Mouse (Mus musculus): ENCODE results near the gene Spsb3. TPM values are rescaled to one million over a fixed set of nuclear protein-coding genes. Genes with fewer than 3 reads are reported as not detected.

Spsb3 gene
- polyA plus RNA-seq, 1 experiment from 2014 or later = 35.0 TPM

DNA sequence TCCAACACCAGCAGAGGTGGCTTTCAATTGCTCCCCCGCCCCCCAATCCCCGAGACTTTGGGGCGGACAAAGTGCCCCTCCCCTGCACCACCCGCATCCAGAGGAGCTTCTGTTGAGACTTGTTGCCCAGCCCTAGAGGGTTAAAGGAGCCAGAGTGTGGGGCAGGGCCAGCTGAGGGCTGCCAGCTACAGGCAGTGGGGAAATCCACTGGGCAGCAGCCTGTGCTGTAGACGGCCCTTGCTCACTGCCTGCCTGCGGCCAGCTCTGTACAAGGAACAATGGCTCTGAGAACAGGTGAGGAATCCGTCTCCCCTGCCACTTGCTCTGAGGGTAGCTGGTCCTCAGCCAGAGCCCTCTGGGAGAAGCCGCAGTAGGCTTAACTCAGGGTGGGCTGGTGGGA is 7.9 kb upstream of the Spsb3 start:
- no peaks in the 10 kb centered on the region for H3K9me3 ChIP-seq (ENCODE audit: control insufficient read depth, low read length)
- H3K4me3 ChIP-seq (ENCODE audit: low read depth, low read length) = no peak overlapping the region
- H3K36me3 ChIP-seq (ENCODE audit: control insufficient read depth, insufficient read depth, low read length) = peaks cover 7% of the 10 kb centered on the region; the same call in 1 of the 2 replicates
- H3K4me2 ChIP-seq = 0 out of 2 replicates have a peak overlapping the region, but pooled peaks have one; percentile 0
- 0 out of 2 replicates have a peak, but pooled peaks cover 3% of the 10 kb centered on the region for H3K4me1 ChIP-seq (replicated peaks; ENCODE audit: control insufficient read depth, insufficient read depth, low read length)
- H3K27ac ChIP-seq (ENCODE audit: low read depth, low read length) = no peak overlapping the region
- H3K27me3 ChIP-seq (replicated peaks; ENCODE audit: control insufficient read depth, insufficient read depth, low read length) = no peaks in the 10 kb centered on the region
- no peak overlapping the region for H3K9ac ChIP-seq (ENCODE audit: low read depth, low read length)
- WGBS = 80% methylated on average over 8 of the region's 8 CpGs
- no peak for DNase-seq (ENCODE audit: low spot score)
- no peak for ATAC-seq (replicated peaks; ENCODE audit: low FRiP score)

DNA sequence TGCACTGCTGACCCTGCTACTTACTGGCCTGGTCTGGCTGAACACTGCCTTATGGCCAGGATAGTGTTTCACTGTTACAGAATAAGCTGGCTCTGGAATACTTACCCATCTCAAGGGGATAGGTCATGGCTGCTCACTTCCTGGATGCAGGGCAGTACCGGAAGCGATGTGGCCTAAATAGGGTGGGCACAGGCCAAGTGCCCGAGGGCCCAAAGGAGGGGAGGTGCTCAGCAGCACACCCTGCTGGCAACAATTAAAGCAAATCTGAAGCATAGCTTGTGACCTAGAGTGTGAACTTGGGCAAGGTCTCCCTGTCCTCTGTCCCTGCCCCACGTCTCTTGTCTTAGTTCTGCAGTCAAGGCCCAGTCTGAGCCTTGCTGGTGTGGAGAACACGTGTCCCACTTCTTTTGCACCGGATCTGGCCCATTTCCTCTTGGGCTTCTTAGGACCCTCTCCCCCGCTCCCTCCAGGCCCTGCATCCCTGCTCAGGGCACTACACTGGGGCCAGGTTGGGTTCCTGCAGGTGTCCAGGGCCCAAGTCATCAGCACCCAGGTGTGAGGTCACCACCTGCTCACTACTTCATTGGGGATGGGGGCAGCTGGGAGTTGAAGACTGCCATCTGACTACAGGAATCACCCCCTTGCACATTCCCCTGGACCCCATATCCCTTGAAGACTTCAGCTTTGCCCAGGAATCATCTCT is 4.6 kb upstream of the Spsb3 start:
- ATAC-seq (replicated peaks; ENCODE audit: low FRiP score) (no peak), DNase-seq (ENCODE audit: low spot score) (no peak)
- Histone ChIP-seq H3K4me3 (ENCODE audit: low read depth, low read length) (no peak overlapping the region), H3K4me1 (replicated peaks; ENCODE audit: control insufficient read depth, insufficient read depth, low read length) (peaks cover 11% of the 10 kb centered on the region; the same call in 1 of the 2 replicates), H3K9ac (ENCODE audit: low read depth, low read length) (no peak overlapping the region), H3K27ac (ENCODE audit: low read depth, low read length) (no peak overlapping the region), H3K36me3 (ENCODE audit: control insufficient read depth, insufficient read depth, low read length) (peaks cover 16% of the 10 kb centered on the region; the same call in 1 of the 2 replicates), H3K4me2 (no peak overlapping the region), H3K9me3 (ENCODE audit: control insufficient read depth, low read length) (no peaks in the 10 kb centered on the region), H3K27me3 (replicated peaks; ENCODE audit: control insufficient read depth, insufficient read depth, low read length) (no peaks in the 10 kb centered on the region)
- WGBS = 52% methylated on average over 7 of the region's 7 CpGs

DNA sequence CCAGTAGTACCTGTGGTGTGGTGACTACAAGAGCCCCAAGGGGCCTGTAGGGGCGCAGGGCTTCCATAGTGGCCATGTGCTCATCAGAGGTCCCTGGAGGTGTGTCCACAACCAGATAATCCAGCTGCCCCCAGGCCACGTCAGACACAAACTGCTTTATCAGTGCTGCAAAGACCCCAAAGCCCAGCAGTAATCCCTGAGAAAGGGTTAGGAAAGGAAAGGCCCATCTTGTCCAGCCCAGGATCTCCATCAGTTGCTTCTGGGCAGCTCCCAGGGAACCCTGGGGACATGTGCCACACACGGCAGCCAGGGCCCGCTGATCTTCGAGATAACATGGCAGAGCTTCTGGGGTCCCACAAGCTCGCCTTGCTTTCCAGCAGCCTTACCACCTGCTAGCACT is 2.1 kb upstream of the Spsb3 start:
- Histone ChIP-seq H3K27ac (ENCODE audit: low read depth, low read length) (no peak overlapping the region), H3K4me3 (ENCODE audit: low read depth, low read length) (peak overlapping the region; percentile 76), H3K9me3 (ENCODE audit: control insufficient read depth, low read length) (no peaks in the 10 kb centered on the region), H3K4me2 (peak overlapping the region; percentile 92; the same call in 1 of the 2 replicates), H3K36me3 (ENCODE audit: control insufficient read depth, insufficient read depth, low read length) (peaks cover 22% of the 10 kb centered on the region; the same call in 1 of the 2 replicates), H3K27me3 (replicated peaks; ENCODE audit: control insufficient read depth, insufficient read depth, low read length) (no peaks in the 10 kb centered on the region), H3K9ac (ENCODE audit: low read depth, low read length) (no peak overlapping the region), H3K4me1 (replicated peaks; ENCODE audit: control insufficient read depth, insufficient read depth, low read length) (peaks cover 18% of the 10 kb centered on the region)
- ATAC-seq (replicated peaks; ENCODE audit: low FRiP score) (no peak), DNase-seq (ENCODE audit: low spot score) (no peak)
- WGBS = 84% methylated on average over 6 of the region's 6 CpGs

DNA sequence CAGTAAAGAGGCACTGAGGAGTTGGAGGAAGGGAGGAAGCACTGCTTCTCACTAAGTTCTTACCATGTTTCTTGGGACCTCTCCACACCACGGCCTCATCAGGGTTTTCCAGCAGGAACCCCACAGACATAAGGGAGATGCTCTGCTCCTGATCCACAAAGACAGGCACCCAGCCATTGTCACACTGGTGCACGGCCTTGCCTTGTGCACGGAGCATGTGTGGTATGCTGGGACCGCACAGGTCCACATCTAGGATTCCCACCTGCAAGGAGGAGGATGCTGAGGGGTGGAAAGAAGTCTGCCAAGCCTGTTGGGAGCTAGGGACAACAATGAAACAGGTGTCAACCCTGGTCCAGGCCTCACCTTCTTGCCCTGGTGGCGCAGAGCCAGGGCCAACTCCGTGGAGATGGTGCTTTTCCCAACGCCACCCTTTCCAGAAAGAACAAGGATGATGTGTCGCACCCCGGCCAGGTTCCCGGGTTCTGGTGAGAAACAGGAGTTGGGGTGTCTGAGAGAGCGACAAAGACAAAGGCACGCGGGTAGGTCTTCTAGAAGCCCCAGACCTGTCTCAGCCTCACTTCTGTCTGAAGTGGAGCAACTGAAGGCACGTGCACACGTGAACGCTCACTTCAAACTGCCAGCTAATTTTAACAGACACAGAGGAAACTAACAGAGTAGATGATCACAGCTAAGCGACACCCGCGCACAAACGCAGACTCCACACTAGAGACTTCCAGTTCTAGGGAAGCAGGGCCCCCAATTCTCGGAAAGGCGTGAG is 898 bp upstream of the Spsb3 start:
- H3K4me1 ChIP-seq (replicated peaks; ENCODE audit: control insufficient read depth, insufficient read depth, low read length) = peaks cover 18% of the 10 kb centered on the region
- peak overlapping the region; percentile 74 for H3K9ac ChIP-seq (ENCODE audit: low read depth, low read length)
- peaks cover 28% of the 10 kb centered on the region; the same call in 1 of the 2 replicates for H3K36me3 ChIP-seq (ENCODE audit: control insufficient read depth, insufficient read depth, low read length)
- no peaks in the 10 kb centered on the region for H3K27me3 ChIP-seq (replicated peaks; ENCODE audit: control insufficient read depth, insufficient read depth, low read length)
- H3K4me2 ChIP-seq = peak overlapping the region; percentile 92
- H3K4me3 ChIP-seq (ENCODE audit: low read depth, low read length) = peak overlapping the region; percentile 76
- no peak for DNase-seq (ENCODE audit: low spot score)
- ATAC-seq (replicated peaks; ENCODE audit: low FRiP score) = no peak
- 22% methylated on average over 22 of the region's 22 CpGs for WGBS
- H3K27ac ChIP-seq (ENCODE audit: low read depth, low read length) = no peak overlapping the region; the same call in 1 of the 2 replicates
- no peaks in the 10 kb centered on the region for H3K9me3 ChIP-seq (ENCODE audit: control insufficient read depth, low read length)

DNA sequence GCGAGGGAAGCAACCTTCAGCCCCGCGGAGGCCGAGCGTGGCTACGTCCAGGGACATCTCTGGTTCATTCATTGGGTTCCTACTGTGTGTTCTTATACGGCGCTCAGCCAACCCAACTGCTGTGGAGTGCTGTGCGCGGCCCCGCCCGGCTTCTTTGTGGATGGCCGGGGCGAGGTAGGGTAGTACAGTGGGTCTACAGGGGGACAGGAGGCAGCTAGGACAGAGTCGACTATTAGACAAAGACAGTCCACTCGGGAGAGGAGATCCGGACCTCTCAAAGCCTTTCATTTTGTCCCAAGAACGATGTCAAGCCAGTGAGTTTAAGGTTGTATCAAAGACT is 459 bp downstream of the Spsb3 start:
- ATAC-seq (replicated peaks; ENCODE audit: low FRiP score) = peak; percentile 11
- Histone ChIP-seq H3K4me2 (peak overlapping the region; percentile 96), H3K9me3 (ENCODE audit: control insufficient read depth, low read length) (no peaks in the 10 kb centered on the region), H3K4me3 (ENCODE audit: low read depth, low read length) (peak overlapping the region; percentile 76), H3K27ac (ENCODE audit: low read depth, low read length) (peak overlapping the region; percentile 60), H3K27me3 (replicated peaks; ENCODE audit: control insufficient read depth, insufficient read depth, low read length) (no peaks in the 10 kb centered on the region), H3K4me1 (replicated peaks; ENCODE audit: control insufficient read depth, insufficient read depth, low read length) (peaks cover 18% of the 10 kb centered on the region), H3K9ac (ENCODE audit: low read depth, low read length) (peak overlapping the region; percentile 80), H3K36me3 (ENCODE audit: control insufficient read depth, insufficient read depth, low read length) (peaks cover 36% of the 10 kb centered on the region; the same call in 1 of the 2 replicates)
- under 1% methylated on average over 18 of the region's 18 CpGs for WGBS
- DNase-seq (ENCODE audit: low spot score) = no peak

DNA sequence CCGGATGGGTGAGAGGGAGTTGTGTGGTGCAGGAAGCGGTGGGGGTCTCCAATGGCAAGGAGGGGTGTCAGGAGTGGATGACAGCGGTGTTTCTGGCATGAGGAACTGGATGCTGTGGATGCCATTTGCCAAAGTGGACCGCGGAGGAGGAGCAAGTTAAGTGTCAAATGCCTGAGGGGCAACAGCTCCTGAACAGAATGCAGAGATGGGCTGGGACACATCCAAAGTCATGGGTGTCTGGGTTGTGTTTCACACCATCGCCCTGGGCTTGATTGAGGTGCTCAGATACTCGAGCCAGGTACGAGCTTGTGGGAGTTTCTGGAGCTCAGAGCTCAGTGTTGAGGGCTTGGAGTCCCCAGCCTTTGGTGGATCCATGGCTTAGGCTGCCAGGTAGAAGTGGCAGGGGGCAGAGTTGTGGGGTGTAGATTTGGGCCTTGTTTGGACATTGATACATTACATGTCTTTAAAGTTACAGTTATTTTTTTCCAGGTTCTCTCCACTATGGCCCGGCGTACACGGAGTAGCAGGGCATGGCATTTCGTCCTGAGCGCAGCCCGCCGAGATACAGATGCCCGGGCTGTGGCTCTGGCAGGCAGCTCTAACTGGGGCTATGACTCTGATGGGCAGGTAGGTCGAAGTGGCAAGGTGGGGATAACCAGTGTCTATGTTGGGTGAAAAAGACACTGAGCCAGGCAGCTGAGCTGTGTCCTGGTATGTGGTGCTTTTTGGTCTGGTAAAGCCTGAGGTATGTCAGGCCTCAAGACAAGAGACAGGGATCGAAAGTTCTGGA is 1.0 kb downstream of the Spsb3 start:
- Histone ChIP-seq H3K9me3 (ENCODE audit: control insufficient read depth, low read length) (no peaks in the 10 kb centered on the region), H3K4me1 (replicated peaks; ENCODE audit: control insufficient read depth, insufficient read depth, low read length) (peaks cover 18% of the 10 kb centered on the region), H3K4me2 (peak overlapping the region; percentile 96), H3K4me3 (ENCODE audit: low read depth, low read length) (peak overlapping the region; percentile 76), H3K27ac (ENCODE audit: low read depth, low read length) (peak overlapping the region; percentile 60; the same call in 1 of the 2 replicates), H3K36me3 (ENCODE audit: control insufficient read depth, insufficient read depth, low read length) (peaks cover 42% of the 10 kb centered on the region), H3K27me3 (replicated peaks; ENCODE audit: control insufficient read depth, insufficient read depth, low read length) (no peaks in the 10 kb centered on the region), H3K9ac (ENCODE audit: low read depth, low read length) (peak overlapping the region; percentile 80)
- ATAC-seq (replicated peaks; ENCODE audit: low FRiP score) = no peak
- DNase-seq (ENCODE audit: low spot score) = no peak
- 60% methylated on average over 18 of the region's 18 CpGs for WGBS

DNA sequence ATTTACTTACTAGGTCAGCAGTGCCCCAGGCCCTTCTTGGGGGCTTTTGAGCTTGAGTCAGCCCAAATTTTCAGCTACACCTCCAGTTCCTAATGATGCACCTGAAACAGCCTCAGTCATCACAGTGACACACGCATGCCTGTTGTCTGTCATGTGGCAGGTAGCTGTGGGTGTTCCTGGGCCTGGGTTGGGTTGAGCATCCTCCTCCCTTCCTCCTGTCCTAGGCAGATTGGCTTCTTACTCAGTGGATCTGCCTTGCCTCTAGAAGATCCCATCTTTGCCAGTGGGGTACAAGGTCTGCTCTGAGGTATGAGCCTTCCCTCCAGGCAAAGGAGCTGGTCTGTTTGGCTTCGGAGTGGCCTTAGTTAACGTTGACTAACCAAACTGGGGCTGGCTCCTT is 2.4 kb downstream of the Spsb3 start:
- Histone ChIP-seq H3K9ac (ENCODE audit: low read depth, low read length) (no peak overlapping the region), H3K27me3 (replicated peaks; ENCODE audit: control insufficient read depth, insufficient read depth, low read length) (no peaks in the 10 kb centered on the region), H3K4me3 (ENCODE audit: low read depth, low read length) (peak overlapping the region; percentile 17; the same call in 1 of the 2 replicates)

More for the DNA sequence above, 2.4 kb downstream of the Spsb3 start:
- Histone ChIP-seq H3K4me2 (peak overlapping the region; percentile 96; the same call in 1 of the 2 replicates), H3K36me3 (ENCODE audit: control insufficient read depth, insufficient read depth, low read length) (peaks cover 39% of the 10 kb centered on the region), H3K4me1 (replicated peaks; ENCODE audit: control insufficient read depth, insufficient read depth, low read length) (peaks cover 23% of the 10 kb centered on the region), H3K9me3 (ENCODE audit: control insufficient read depth, low read length) (no peaks in the 10 kb centered on the region), H3K27ac (ENCODE audit: low read depth, low read length) (no peak overlapping the region)
- no peak for ATAC-seq (replicated peaks; ENCODE audit: low FRiP score)
- DNase-seq (ENCODE audit: low spot score) = no peak
- 83% methylated on average over 3 of the region's 3 CpGs for WGBS
